Mouse (Mus musculus) cerebellum, adult 2 months (tissue): Measurements from ENCODE around the gene Ncam1.

Experiments
- CTCF ChIP-seq: fragments of 200-500 bp; IDR thresholded peaks from 2 replicates; pipeline ENCODE4 v1.5.1; 2011; ENCODE audit warnings: low read depth, mild to moderate bottlenecking, control low read depth, low read length, moderate library complexity, borderline replicate concordance; ENCODE audit not compliant: insufficient read depth
- POLR2A ChIP-seq: fragments of 200-500 bp; IDR thresholded peaks from 2 replicates; pipeline ENCODE4 v1.6.1; 2011; ENCODE audit warnings: low read length, control low read depth, borderline replicate concordance; ENCODE audit not compliant: insufficient read depth

GRCm38 (mm10) chr9:49531257-49531656 is 267.5 kb downstream of the Ncam1 start:
- TF ChIP-seq CTCF (no peak), POLR2A (no peak)
